Mouse (Mus musculus): Measurements from ENCODE around the gene Wrap53.

Gene Wrap53

GRCm38 (mm10) chr11:69523651-69524050 lies 56.4 kb downstream of the Wrap53 start:
- in situ Hi-C loops (cut with MboI; ENCODE audit: low pct_unique_long_range_greater_than_20kb in 1 of 2, low sequenced_read_pairs in 2 of 2, unreplicated experiment in 1 of 2): loop anchor here in 1 of 2 experiments (5.0 kb wide), 1 partner anchor 266 kb away; no protein-coding TSS in a partner anchor

- in situ Hi-C loops (cut with MboI; ENCODE audit: low pct_unique_long_range_greater_than_20kb in 1 of 2, low sequenced_read_pairs in 2 of 2, unreplicated experiment in 1 of 2): loop anchor here in 1 of 2 experiments (5.0 kb wide), 1 partner anchor 264 kb away; no protein-coding TSS in a partner anchor
These were observed 58.4 kb downstream of the Wrap53 start for GRCm38 (mm10) chr11:69521526-69522149.

- in situ Hi-C loops (cut with MboI; ENCODE audit: low pct_unique_long_range_greater_than_20kb in 1 of 2, low sequenced_read_pairs in 2 of 2, unreplicated experiment in 1 of 2): loop anchor here (5.0 to 10.0 kb wide), 2 partner anchors 255 to 263 kb away; no protein-coding TSS in a partner anchor
These were observed 60.1 kb downstream of the Wrap53 start for GRCm38 (mm10) chr11:69519976-69520375.

- in situ Hi-C loops (cut with MboI; ENCODE audit: low pct_unique_long_range_greater_than_20kb in 1 of 2, low sequenced_read_pairs in 2 of 2, unreplicated experiment in 1 of 2): loop anchor here in 1 of 2 experiments (10.0 kb wide), 1 partner anchor 252 kb away; no protein-coding TSS in a partner anchor
These were observed 63.4 kb downstream of the Wrap53 start for GRCm38 (mm10) chr11:69516661-69517060.

GRCm38 (mm10) chr11:69516151-69516640 lies 63.9 kb downstream of the Wrap53 start:
- in situ Hi-C loops (cut with MboI; ENCODE audit: low pct_unique_long_range_greater_than_20kb in 1 of 2, low sequenced_read_pairs in 2 of 2, unreplicated experiment in 1 of 2): loop anchor here in 1 of 2 experiments (10.0 kb wide), 1 partner anchor 251 kb away; no protein-coding TSS in a partner anchor

GRCm38 (mm10) chr11:69513840-69514239 lies 66.2 kb downstream of the Wrap53 start:
- in situ Hi-C loops (cut with MboI; ENCODE audit: low pct_unique_long_range_greater_than_20kb in 1 of 2, low sequenced_read_pairs in 2 of 2, unreplicated experiment in 1 of 2): loop anchor here in 1 of 2 experiments (10.0 kb wide), 1 partner anchor 249 kb away; no protein-coding TSS in a partner anchor

Data from mouse embryonic stem cell (cell line).